Mouse (Mus musculus): ENCODE results near the gene Ypel3.
A peak's percentile ranks its signal among the peaks of the same experiment; 100 is the strongest.

- no peak for TF ChIP-seq CTCF (IDR thresholded peaks at IDR 0.05; ENCODE audit: borderline replicate concordance, insufficient read depth, low read depth, low read length)
- TF ChIP-seq POLR2A (IDR thresholded peaks at IDR 0.05; ENCODE audit: borderline replicate concordance, insufficient read depth, low read length), result peak; percentile 10; the same call in 1 of the 2 replicates
These were observed 16.9 kb downstream of the Ypel3 start for GRCm38 (mm10) chr7:126793456-126794270.

Data from cerebellum, adult 2 months (tissue).